Mouse (Mus musculus): ENCODE data around the gene Fancd2os. TPM values are rescaled to one million over a fixed set of nuclear protein-coding genes. Genes with fewer than 3 reads are reported as not detected.
A peak's percentile ranks its signal among the peaks of the same experiment; 100 is the strongest.

Gene Fancd2os
- polyA plus RNA-seq, 1 experiment from 2014 or later, result not detected

DNA sequence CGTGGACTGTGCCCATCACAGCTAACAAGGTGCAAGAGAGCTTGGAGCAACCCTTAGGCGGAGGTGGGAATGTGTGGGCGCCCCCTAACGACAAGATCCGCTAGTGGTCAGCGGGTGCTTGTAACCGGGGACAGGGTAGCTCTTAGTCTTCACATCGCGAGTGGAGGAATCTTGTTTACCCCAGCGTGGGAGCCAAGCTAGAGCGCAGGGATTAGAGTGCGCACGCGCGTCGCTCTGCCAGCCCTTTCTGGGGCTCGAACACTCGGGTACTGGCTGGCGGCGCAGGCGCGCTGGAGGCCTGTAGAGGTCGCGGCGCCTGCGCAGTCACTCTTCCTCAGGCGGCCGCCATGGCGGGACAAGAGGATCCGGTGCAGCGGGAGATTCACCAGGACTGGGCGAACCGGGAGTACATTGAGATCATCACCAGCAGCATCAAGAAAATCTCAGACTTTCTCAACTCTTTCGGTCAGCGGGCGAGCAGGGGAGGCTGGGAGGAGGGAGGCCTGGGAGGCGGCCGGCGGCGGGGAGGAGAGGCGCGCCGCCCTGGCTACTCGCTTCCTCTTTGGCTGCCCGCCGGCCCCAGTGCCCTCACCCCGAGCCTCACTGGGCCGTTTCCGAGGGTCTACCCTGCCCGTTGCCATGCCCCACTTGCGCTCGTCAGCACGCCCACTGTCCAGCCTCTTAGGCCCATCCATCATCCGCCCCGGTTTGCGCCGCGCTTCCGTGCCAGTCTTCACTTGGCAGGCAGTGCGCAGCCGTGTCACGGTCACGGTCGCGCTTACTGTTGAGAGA lies 4.1 kb upstream of the Fancd2os start, which contains the start of gene Brk1:
Brk1 (plus strand) TSS at position 341 of the 792 bp plus-strand sequence.
- Histone ChIP-seq H3K36me3 (no peaks in the 10 kb centered on the region), H3K4me1 (replicated peaks) (peaks cover 15% of the 10 kb centered on the region), H3K9ac (peak within 1 kb of the TSS; percentile 93), H3K27ac (ENCODE audit: poor library complexity, severe bottlenecking) (peak within 1 kb of the TSS; percentile 78), H3K4me2 (peak within 1 kb of the TSS; percentile 86), H3K9me3 (replicated peaks) (no peaks in the 10 kb centered on the region), H3K4me3 (peak within 1 kb of the TSS; percentile 90), H3K27me3 (replicated peaks) (no peaks in the 10 kb centered on the region)
- peak; percentile 95 for ATAC-seq (ENCODE audit: insufficient number of reproducible peaks, low FRiP score)
- under 1% methylated on average over 65 of the region's 65 CpGs for WGBS

DNA sequence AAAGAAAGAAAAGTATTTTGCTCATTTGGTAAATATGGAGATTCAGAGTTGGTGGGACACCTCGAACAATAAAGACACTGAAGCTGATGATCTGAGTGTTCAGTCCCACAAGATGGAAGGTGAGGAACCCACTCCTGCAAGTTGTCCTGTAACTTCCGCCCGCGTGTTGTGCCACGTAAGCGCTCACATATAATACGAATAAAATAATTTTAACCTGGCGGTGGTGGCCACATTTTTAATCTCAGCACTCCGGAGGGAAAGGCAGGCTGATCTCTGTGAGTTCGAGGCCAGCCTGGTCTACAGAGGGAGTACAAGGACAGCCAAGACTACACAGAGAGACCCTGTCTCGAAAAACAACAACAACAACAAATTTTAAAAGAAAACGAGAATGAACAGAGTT lies 3.5 kb upstream of the Fancd2os start:
- Histone ChIP-seq H3K27ac (ENCODE audit: poor library complexity, severe bottlenecking) (no peak overlapping the region), H3K4me2 (peak overlapping the region; percentile 86), H3K9ac (peak overlapping the region; percentile 93), H3K27me3 (replicated peaks) (no peaks in the 10 kb centered on the region), H3K36me3 (no peaks in the 10 kb centered on the region), H3K4me3 (peak overlapping the region; percentile 90), H3K9me3 (replicated peaks) (no peaks in the 10 kb centered on the region), H3K4me1 (replicated peaks) (peaks cover 15% of the 10 kb centered on the region)
- WGBS, result 45% methylated on average over 12 of the region's 12 CpGs
- ATAC-seq (ENCODE audit: insufficient number of reproducible peaks, low FRiP score), result no peak

DNA sequence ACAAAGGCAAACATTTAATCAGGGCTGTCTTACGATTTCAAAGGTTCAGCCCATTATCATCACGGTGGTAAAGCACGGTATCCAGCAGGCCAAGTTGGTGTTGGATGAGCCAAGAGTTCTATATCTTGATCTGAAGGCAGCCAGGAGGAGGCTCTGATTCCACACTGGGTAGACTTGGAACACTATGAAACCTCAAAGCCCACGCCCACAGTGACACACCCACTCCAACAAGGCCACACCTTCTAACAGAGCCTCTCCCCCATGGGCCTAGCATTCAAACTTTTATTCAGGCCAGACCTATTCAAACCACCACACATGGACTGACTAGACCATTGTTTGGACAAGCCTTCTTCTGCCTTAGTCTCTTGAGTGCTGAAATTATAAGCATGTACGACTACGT lies 2.3 kb upstream of the Fancd2os start:
- Histone ChIP-seq H3K27me3 (replicated peaks) (no peaks in the 10 kb centered on the region), H3K4me2 (no peak overlapping the region), H3K27ac (ENCODE audit: poor library complexity, severe bottlenecking) (no peak overlapping the region), H3K9ac (no peak overlapping the region), H3K4me1 (replicated peaks) (peaks cover 15% of the 10 kb centered on the region), H3K4me3 (no peak overlapping the region), H3K36me3 (no peaks in the 10 kb centered on the region), H3K9me3 (replicated peaks) (no peaks in the 10 kb centered on the region)
- 93% methylated on average over 6 of the region's 6 CpGs for WGBS
- ATAC-seq (ENCODE audit: insufficient number of reproducible peaks, low FRiP score), result no peak

DNA sequence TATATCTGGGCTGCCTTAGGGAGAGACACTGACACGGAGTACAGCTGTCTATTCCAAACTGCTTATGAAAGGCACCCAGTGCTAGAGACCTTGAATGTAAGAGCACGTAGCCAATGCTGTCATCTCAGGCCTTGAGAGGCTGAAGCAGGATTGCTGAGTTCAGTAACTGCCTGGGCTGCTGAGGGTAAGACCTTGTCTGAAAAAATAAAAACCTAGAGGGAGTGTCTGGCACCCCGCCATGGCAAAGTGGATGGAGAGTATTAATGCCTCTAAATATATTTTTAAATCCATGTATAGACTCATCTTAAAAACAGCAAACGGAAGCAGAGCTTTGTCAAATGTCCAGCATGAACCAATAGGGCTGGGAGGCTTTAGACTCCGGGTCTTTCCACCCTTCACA lies 682 bp downstream of the Fancd2os start:
- Histone ChIP-seq H3K4me3 (no peak overlapping the region), H3K27me3 (replicated peaks) (no peaks in the 10 kb centered on the region), H3K4me1 (replicated peaks) (no peaks in the 10 kb centered on the region), H3K9me3 (replicated peaks) (no peaks in the 10 kb centered on the region), H3K27ac (ENCODE audit: poor library complexity, severe bottlenecking) (no peak overlapping the region), H3K4me2 (no peak overlapping the region), H3K9ac (no peak overlapping the region), H3K36me3 (peaks cover 3% of the 10 kb centered on the region; the same call in 1 of the 2 replicates)
- 75% methylated on average over 5 of the region's 5 CpGs for WGBS
- no peak for ATAC-seq (ENCODE audit: insufficient number of reproducible peaks, low FRiP score)

DNA sequence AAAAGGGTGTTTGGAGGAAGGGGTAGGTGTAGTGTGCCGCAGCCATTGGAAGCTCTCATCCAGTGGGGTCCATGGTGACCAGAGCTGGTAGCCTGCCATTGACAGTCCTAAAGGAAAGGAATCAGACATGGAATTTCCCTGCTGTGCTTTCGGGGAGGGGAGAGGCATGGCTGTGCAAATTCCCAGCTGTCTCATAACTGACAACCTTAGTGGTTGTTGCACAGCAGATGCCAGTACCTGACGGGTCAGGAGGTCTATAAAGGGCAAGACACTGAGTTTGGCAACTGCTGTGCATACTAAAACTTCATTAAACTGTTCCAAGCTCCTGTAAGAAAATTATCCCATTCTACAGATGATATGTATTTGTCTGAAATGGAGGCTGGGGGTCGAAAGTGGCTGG lies 2.6 kb downstream of the Fancd2os start:
- H3K4me2 ChIP-seq, result no peak overlapping the region
- 86% methylated on average over 4 of the region's 4 CpGs for WGBS
- no peak for ATAC-seq (ENCODE audit: insufficient number of reproducible peaks, low FRiP score)

DNA sequence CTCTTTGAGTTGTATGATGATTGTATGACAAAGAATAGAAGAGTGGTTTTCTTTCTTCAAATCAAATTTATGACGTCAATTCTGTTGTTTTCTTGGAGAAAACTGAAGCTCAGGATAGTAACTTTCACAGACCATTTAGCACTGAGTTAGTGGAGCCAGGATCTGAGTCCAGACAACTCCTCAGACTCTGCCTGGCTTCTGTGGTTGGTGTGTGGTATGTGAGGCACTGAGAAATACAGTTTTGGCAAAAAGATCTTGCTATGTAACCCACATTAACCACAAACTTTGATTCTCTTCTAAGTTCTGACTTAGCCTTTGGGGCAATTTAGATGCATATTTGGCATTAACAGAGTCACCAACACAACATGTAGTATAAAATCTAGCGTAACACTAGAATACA lies 7.9 kb downstream of the Fancd2os start:
- H3K27ac ChIP-seq (ENCODE audit: poor library complexity, severe bottlenecking), result no peak overlapping the region
- H3K4me3 ChIP-seq, result no peak overlapping the region
- H3K9ac ChIP-seq, result no peak overlapping the region
- no peaks in the 10 kb centered on the region for H3K27me3 ChIP-seq (replicated peaks)
- no peak overlapping the region for H3K4me2 ChIP-seq
- peaks cover 20% of the 10 kb centered on the region for H3K36me3 ChIP-seq
- no peak for ATAC-seq (ENCODE audit: insufficient number of reproducible peaks, low FRiP score)
- WGBS, result 86% methylated on average over 2 of the region's 2 CpGs
- no peaks in the 10 kb centered on the region for H3K9me3 ChIP-seq (replicated peaks)
- H3K4me1 ChIP-seq (replicated peaks), result no peaks in the 10 kb centered on the region

More for the DNA sequence above, 2.6 kb downstream of the Fancd2os start:
- Histone ChIP-seq H3K36me3 (peaks cover 3% of the 10 kb centered on the region; the same call in 1 of the 2 replicates), H3K27ac (ENCODE audit: poor library complexity, severe bottlenecking) (no peak overlapping the region), H3K9me3 (replicated peaks) (no peaks in the 10 kb centered on the region), H3K27me3 (replicated peaks) (no peaks in the 10 kb centered on the region), H3K4me3 (no peak overlapping the region), H3K9ac (no peak overlapping the region), H3K4me1 (replicated peaks) (no peaks in the 10 kb centered on the region)

DNA sequence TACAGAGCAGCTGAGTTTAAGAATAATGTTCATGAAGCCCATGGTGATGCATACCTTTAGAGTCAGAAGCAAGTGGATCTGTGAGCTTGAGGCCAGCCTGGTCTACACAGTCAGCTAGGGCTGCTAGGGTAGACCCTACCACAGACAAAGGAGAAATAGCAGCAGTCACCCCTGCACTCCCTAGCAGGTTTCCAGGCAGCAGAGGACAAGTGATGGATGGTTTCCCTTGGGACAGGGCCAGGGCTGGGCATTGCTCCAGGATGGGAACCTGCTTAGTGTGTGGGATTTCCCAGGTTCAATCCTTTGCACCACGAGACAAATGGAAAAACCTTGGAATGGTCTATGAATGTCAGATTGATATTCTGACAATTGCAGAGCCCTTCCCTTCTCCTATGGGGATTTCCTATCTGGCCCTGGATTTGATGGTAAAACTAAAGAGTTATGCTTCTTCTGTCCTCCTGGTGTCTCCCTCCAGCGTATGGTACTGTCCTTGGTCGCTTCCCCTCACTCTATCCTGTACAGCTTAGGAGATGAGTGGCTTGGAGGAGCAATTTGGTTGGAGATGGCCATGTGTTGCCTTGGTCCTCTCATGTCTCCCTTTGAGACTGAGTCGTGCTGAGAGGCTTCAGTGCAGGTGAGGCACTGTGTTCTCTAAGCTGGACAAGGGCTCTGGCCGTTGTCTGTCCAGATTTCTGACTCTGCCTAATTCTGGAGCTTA lies 13.9 kb downstream of the Fancd2os start:
- H3K36me3 ChIP-seq, result peaks cover 31% of the 10 kb centered on the region
- no peaks in the 10 kb centered on the region for H3K27me3 ChIP-seq (replicated peaks)
- H3K4me1 ChIP-seq (replicated peaks), result no peaks in the 10 kb centered on the region
- no peak overlapping the region for H3K9ac ChIP-seq
- no peak overlapping the region for H3K27ac ChIP-seq (ENCODE audit: poor library complexity, severe bottlenecking)
- no peak overlapping the region for H3K4me3 ChIP-seq
- WGBS, result 65% methylated on average over 5 of the region's 5 CpGs
- no peak overlapping the region for H3K4me2 ChIP-seq
- no peak for ATAC-seq (ENCODE audit: insufficient number of reproducible peaks, low FRiP score)
- no peaks in the 10 kb centered on the region for H3K9me3 ChIP-seq (replicated peaks)

DNA sequence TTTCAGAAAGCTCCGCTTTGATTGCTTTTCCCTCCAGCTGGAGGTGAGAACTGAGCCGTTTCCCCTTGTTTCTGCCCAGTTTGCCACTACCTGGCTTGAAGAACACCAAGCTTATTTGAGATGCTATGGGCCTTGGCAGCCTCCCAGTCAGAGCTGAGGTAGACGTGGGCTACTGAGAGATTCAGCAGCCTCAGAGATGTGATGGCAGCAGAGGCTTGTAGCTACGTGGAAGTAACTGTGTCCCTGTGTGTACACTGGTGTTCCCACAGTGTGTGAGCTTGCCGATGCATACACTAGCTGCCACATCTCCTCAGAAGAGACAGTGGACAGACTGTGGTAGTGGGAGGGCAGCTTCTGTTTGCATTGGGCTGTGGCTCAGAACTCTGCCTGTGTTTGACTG lies 15.4 kb downstream of the Fancd2os start:
- no peak overlapping the region for H3K4me3 ChIP-seq
- no peak overlapping the region for H3K4me2 ChIP-seq
- H3K9me3 ChIP-seq (replicated peaks), result no peaks in the 10 kb centered on the region
- no peak overlapping the region for H3K27ac ChIP-seq (ENCODE audit: poor library complexity, severe bottlenecking)
- ATAC-seq (ENCODE audit: insufficient number of reproducible peaks, low FRiP score), result no peak
- no peaks in the 10 kb centered on the region for H3K4me1 ChIP-seq (replicated peaks)
- H3K9ac ChIP-seq, result no peak overlapping the region
- 91% methylated on average over 5 of the region's 5 CpGs for WGBS
- no peaks in the 10 kb centered on the region for H3K27me3 ChIP-seq (replicated peaks)
- peaks cover 29% of the 10 kb centered on the region for H3K36me3 ChIP-seq

DNA sequence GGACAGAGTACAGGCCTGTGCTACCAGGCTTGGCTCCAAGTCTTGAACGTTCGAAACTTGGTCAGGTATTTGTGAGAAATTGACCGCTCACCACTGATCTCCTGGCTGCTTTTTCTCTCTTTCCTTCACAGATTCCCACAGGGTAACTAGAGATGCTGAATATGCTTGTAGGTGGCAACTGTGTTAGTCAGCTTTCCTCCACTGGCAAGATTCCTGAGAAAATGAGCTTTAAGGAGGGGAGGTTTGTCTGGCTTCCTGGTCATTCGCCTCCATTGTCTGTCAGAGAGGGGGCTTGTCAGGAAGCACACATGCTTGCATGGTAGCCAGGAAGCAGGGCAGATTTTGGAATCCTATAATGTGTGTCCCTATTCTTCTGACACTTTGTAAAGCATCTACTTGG lies 17.5 kb downstream of the Fancd2os start:
- Histone ChIP-seq H3K36me3 (peaks cover 34% of the 10 kb centered on the region), H3K9ac (no peak overlapping the region), H3K4me1 (replicated peaks) (no peaks in the 10 kb centered on the region), H3K27ac (ENCODE audit: poor library complexity, severe bottlenecking) (no peak overlapping the region), H3K27me3 (replicated peaks) (no peaks in the 10 kb centered on the region), H3K4me2 (no peak overlapping the region), H3K9me3 (replicated peaks) (no peaks in the 10 kb centered on the region), H3K4me3 (no peak overlapping the region)
- no peak for ATAC-seq (ENCODE audit: insufficient number of reproducible peaks, low FRiP score)
- 85% methylated on average over 4 of the region's 4 CpGs for WGBS

DNA sequence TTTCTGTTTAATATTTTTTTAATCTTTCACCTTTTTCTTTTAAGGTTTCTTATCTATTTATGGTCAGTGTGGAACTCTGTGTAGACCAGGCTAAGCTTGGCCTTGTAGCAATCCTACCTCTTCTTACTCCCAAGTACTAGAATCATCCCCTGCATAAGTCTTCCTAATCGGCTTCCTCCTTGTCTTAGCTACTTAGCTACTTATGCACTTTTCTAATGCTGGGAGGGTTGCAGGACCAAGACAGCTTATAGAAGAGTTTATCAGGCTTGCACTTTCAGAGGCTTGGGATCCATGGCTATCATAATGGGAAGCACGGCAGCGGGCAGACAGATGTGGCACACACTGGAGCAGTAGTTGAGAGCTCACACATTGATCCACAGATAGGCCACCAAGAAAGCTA lies 21.2 kb downstream of the Fancd2os start:
- no peaks in the 10 kb centered on the region for H3K9me3 ChIP-seq (replicated peaks)
- H3K27ac ChIP-seq (ENCODE audit: poor library complexity, severe bottlenecking), result no peak overlapping the region
- no peaks in the 10 kb centered on the region for H3K27me3 ChIP-seq (replicated peaks)
- no peaks in the 10 kb centered on the region for H3K4me1 ChIP-seq (replicated peaks)
- no peak overlapping the region for H3K9ac ChIP-seq
- H3K4me3 ChIP-seq, result no peak overlapping the region
- ATAC-seq (ENCODE audit: insufficient number of reproducible peaks, low FRiP score), result no peak
- WGBS, result 92% methylated on average over 3 of the region's 3 CpGs
- H3K4me2 ChIP-seq, result no peak overlapping the region
- peaks cover 55% of the 10 kb centered on the region for H3K36me3 ChIP-seq

DNA sequence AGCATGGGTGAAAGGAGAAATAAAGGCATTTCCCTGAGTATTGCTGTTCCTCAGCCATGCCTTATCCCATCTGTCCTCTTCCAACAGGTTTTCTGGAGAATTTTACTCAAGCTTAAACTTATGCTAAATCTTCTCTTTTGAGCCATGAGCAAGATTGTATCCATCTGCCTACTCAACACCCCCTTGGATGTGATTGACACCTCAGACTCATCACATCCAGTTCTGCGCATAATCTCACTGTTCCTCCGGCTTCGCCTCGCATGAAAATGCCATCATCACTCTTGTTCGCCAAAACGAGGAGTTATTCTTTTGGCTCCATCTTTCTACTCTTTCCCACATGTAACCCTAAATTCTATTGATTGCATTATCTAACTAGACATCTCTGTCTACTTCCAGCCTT lies 24.5 kb downstream of the Fancd2os start:
- Histone ChIP-seq H3K4me3 (no peak overlapping the region), H3K36me3 (peaks cover 60% of the 10 kb centered on the region), H3K4me1 (replicated peaks) (no peaks in the 10 kb centered on the region), H3K9ac (no peak overlapping the region), H3K9me3 (replicated peaks) (no peaks in the 10 kb centered on the region), H3K27me3 (replicated peaks) (no peaks in the 10 kb centered on the region), H3K27ac (ENCODE audit: poor library complexity, severe bottlenecking) (no peak overlapping the region), H3K4me2 (no peak overlapping the region)
- WGBS, result 94% methylated on average over 6 of the region's 6 CpGs
- ATAC-seq (ENCODE audit: insufficient number of reproducible peaks, low FRiP score), result no peak
